Mouse (Mus musculus) kidney, embryonic 16.5 days (tissue): ENCODE data around the gene Gm9970. TPM values are rescaled to one million over a fixed set of nuclear protein-coding genes. Genes with fewer than 3 reads are reported as not detected.

Experiments
- ATAC-seq: fragments of 200-750 bp; cut with Nextera tagmentation; 2 replicates; pipeline ENCODE4 v1.8.0; 2017; ENCODE audit warnings: moderate TSS enrichment; ENCODE audit not compliant: low FRiP score, low TSS enrichment
- H3K27ac ChIP-seq: fragments of 300-500 bp; sonication (generic); 2 replicates; pipeline ENCODE4 v1.5.1; 2014; ENCODE audit warnings: low read length
- H3K27me3 ChIP-seq: fragments of 300-500 bp; sonication (generic); 2 replicates; pipeline ENCODE4 v1.6.1; 2014; ENCODE audit warnings: low read length, control low read depth, mixed read lengths; ENCODE audit not compliant: insufficient read depth
- H3K36me3 ChIP-seq: fragments of 300-500 bp; sonication (generic); 2 replicates; pipeline ENCODE4 v1.6.1; 2014; ENCODE audit warnings: low read length, control low read depth, mixed read lengths; ENCODE audit not compliant: insufficient read depth
- H3K4me1 ChIP-seq: fragments of 300-500 bp; sonication (generic); 2 replicates; pipeline ENCODE4 v1.6.1; 2014; ENCODE audit warnings: low read length, control low read depth, mixed read lengths; ENCODE audit not compliant: insufficient read depth
- H3K4me2 ChIP-seq: fragments of 300-500 bp; sonication (generic); replicated peaks from 2 replicates; pipeline ENCODE4 v1.6.1; 2014; ENCODE audit warnings: low read depth, low read length
- H3K4me3 ChIP-seq: fragments of 300-500 bp; sonication (generic); 2 replicates; pipeline ENCODE4 v1.5.1; 2014; ENCODE audit warnings: mild to moderate bottlenecking, low read length
- H3K9ac ChIP-seq: fragments of 300-500 bp; sonication (generic); replicated peaks from 2 replicates; pipeline ENCODE4 v1.6.1; 2014; ENCODE audit warnings: low read length
- H3K9me3 ChIP-seq: fragments of 300-500 bp; sonication (generic); 2 replicates; pipeline ENCODE4 v1.6.1; 2016; ENCODE audit warnings: low read length, control low read depth
- WGBS: fragments of 180-500 bp; shearing (Covaris S2); extraction: QIAGEN DNeasy Blood & Tissue Kit; methylation state at CpG from one replicate; pipeline ENCODE4 v1.1.7; 2014; 5-methylcytosine and 5-hydroxymethylcytosine counted together
- polyA plus RNA-seq: library from polyadenylated mRNA; unstranded; fragments of >200 nt; fragmentation: Nextera tagmentation; extraction: Ambion mirVana; gene quantifications from 2 replicates; pipeline ENCODE4 v1.2.1, GENCODE M21; 2015

The Gm9970 gene
- polyA plus RNA-seq, 1 experiment from 2014 or later = 0.52 TPM

DNA sequence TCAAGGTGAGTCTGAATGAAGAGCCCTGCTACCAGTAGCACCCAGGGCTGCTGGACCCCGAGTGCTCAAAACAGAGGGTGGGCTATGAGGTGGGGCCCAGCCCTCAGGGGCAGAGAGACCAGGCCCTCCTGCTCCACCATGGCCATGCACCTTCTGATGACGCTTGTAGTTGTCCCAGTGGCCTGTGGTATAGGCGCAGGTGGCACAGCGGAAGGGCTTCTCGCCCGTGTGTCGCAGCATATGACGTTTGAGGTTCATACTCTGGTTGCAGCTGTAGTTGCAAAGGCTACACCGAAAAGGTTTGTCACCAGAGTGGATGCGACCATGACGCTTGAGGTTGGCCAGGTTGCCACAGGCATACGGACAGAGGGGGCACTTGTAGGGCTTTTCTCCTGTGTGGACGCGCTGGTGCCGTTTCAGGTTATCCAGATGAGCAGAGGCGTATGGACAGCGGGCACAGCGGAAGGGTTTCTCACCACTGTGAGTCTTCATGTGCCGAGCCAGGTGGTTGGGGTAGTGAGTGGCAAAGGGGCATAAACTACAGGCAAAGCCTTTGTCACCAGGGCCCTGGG lies 41.6 kb downstream of the Gm9970 start:
- no peak for ATAC-seq
- peak overlapping the region; percentile 17; the same call in 1 of the 2 replicates for H3K9ac ChIP-seq
- no peak overlapping the region for H3K4me2 ChIP-seq
- H3K27me3 ChIP-seq = no peaks in the 10 kb centered on the region
- 93% methylated on average over 19 of the region's 19 CpGs for WGBS
- H3K9me3 ChIP-seq = peaks cover 6% of the 10 kb centered on the region
- H3K4me1 ChIP-seq = peaks cover 21% of the 10 kb centered on the region
- peaks cover 75% of the 10 kb centered on the region for H3K36me3 ChIP-seq
- no peak overlapping the region for H3K27ac ChIP-seq
- no peak overlapping the region for H3K4me3 ChIP-seq

DNA sequence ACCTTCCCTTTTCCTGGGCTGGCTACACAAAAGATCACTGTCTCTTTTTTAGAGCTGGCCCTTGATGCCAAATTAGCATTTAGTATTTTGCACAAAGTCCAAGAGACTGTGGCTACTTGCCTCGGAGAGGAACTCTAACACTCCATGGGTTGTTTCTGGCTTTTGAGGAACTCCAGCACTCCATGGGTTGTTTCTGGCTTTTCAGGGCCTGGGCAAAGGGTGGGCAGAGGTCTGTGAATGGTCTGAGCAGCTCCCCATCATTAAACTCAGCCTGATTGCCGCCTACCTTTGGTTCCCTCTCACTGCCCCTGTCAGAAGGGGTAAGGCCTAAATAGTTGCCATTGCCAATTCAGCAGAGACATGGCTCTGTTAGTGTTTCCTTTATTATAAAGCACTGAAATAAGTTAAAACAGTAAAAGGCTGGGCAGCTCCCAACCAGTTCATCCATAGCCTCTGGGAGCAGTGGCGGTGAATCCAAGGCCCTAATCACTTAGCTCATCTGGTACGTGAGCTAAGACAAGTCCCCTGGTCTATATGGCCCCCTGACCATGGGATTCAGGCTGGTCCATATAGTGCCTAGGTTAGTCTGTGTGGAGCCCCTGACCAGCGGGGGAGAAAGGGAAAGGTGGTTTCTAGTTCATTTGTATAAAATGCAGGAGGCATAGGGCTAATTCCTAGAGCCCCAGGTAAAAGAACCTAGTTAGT lies 42.3 kb downstream of the Gm9970 start:
- ATAC-seq = no peak
- peaks cover 27% of the 10 kb centered on the region for H3K4me1 ChIP-seq
- no peak overlapping the region for H3K4me2 ChIP-seq
- H3K27me3 ChIP-seq = no peaks in the 10 kb centered on the region
- WGBS = 81% methylated on average over 5 of the region's 5 CpGs
- no peak overlapping the region for H3K4me3 ChIP-seq
- peaks cover 6% of the 10 kb centered on the region for H3K9me3 ChIP-seq
- peaks cover 68% of the 10 kb centered on the region for H3K36me3 ChIP-seq
- no peak overlapping the region for H3K9ac ChIP-seq
- H3K27ac ChIP-seq = no peak overlapping the region

DNA sequence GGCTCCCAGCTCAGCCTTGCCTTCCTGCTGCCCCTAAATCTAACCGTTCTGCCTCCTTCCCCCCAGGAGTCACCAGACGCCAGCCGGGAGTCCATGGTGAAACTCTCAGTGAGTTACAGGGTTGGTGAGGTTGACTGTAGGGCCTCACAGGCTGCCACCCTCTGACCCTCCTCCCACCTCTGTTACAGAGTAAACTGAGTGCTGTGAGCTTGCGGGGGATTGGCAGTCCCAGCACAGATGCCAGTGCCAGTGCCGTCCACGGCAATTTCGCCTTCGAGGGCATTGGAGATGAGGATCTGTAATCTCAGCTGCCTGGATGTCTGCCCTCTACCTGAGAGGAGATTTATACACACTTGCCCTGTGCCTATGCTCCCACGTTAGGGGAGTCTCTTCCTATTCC lies 42.9 kb downstream of the Gm9970 start:
- no peak for ATAC-seq

DNA sequence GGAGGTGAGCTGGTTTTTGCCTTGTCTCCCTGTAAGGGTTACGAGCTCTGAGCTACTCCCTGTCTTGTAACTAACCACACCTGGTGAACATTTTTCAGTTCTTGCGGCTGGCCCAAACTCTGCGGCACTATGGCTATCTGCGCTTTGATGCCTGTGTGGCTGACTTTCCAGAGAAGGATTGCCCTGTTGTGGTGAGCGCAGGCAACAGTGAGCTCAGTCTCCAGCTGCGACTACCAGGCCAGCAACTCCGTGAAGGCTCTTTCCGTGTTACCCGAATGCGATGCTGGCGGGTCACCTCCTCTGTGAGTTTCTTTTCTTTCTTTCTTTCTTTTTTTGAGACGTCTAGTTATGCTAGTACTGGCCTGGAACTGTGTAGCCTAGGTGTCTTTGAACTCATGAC lies 44.0 kb downstream of the Gm9970 start:
- peaks cover 26% of the 10 kb centered on the region for H3K4me1 ChIP-seq
- H3K4me3 ChIP-seq = no peak overlapping the region
- H3K27me3 ChIP-seq = no peaks in the 10 kb centered on the region
- peaks cover 6% of the 10 kb centered on the region for H3K9me3 ChIP-seq
- ATAC-seq = no peak
- H3K27ac ChIP-seq = no peak overlapping the region
- peaks cover 56% of the 10 kb centered on the region for H3K36me3 ChIP-seq
- H3K4me2 ChIP-seq = no peak overlapping the region
- 94% methylated on average over 12 of the region's 12 CpGs for WGBS
- H3K9ac ChIP-seq = no peak overlapping the region

More for the DNA sequence above, 42.9 kb downstream of the Gm9970 start:
- no peak overlapping the region for H3K27ac ChIP-seq
- peaks cover 6% of the 10 kb centered on the region for H3K9me3 ChIP-seq
- 73% methylated on average over 9 of the region's 9 CpGs for WGBS
- no peak overlapping the region for H3K4me2 ChIP-seq
- H3K9ac ChIP-seq = no peak overlapping the region
- H3K4me1 ChIP-seq = peaks cover 29% of the 10 kb centered on the region
- no peak overlapping the region for H3K4me3 ChIP-seq
- peaks cover 63% of the 10 kb centered on the region for H3K36me3 ChIP-seq
- no peaks in the 10 kb centered on the region for H3K27me3 ChIP-seq

DNA sequence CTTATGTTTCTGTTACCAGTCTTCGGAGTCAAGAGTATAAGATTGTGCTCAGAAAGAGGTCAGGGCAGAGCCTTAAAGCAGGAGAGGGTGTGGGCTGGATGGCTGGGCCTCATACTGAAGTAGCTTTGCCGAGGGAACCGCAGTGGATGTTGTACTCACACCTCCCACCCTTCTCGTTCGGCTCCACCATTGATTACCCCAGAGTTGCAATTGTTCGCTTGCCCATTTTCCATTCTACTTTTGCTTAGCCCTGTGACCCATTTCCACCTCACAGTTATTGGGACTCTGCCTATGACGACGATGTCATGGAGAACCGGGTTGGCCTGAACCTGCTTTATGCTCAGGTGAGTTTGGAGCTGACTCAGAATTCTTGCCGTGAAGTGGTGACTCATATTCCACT lies 44.8 kb downstream of the Gm9970 start:
- WGBS = 90% methylated on average over 10 of the region's 10 CpGs
- no peak for ATAC-seq
- Histone ChIP-seq H3K4me3 (no peak overlapping the region), H3K27me3 (no peaks in the 10 kb centered on the region), H3K9me3 (peaks cover 6% of the 10 kb centered on the region), H3K36me3 (peaks cover 56% of the 10 kb centered on the region), H3K9ac (no peak overlapping the region), H3K4me1 (peaks cover 31% of the 10 kb centered on the region), H3K27ac (no peak overlapping the region), H3K4me2 (no peak overlapping the region)

DNA sequence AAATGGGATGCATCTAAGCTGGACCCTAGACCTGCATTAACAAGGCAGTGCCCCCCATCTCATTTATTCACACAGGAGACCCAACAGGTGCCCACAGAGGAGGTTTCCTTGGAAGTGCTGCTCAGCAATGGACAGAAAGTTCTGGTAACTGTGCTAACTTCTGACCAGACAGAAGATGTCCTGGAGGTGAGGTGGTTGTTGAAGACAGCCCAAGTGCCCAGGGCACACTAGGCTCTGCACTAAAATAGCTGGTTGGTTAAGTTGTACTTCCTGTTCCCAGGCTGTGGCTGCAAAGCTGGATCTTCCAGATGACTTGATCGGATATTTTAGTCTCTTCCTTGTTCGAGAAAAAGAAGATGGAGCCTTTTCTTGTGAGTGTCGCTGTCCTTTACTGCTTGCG lies 45.4 kb downstream of the Gm9970 start:
- WGBS = 91% methylated on average over 4 of the region's 4 CpGs

DNA sequence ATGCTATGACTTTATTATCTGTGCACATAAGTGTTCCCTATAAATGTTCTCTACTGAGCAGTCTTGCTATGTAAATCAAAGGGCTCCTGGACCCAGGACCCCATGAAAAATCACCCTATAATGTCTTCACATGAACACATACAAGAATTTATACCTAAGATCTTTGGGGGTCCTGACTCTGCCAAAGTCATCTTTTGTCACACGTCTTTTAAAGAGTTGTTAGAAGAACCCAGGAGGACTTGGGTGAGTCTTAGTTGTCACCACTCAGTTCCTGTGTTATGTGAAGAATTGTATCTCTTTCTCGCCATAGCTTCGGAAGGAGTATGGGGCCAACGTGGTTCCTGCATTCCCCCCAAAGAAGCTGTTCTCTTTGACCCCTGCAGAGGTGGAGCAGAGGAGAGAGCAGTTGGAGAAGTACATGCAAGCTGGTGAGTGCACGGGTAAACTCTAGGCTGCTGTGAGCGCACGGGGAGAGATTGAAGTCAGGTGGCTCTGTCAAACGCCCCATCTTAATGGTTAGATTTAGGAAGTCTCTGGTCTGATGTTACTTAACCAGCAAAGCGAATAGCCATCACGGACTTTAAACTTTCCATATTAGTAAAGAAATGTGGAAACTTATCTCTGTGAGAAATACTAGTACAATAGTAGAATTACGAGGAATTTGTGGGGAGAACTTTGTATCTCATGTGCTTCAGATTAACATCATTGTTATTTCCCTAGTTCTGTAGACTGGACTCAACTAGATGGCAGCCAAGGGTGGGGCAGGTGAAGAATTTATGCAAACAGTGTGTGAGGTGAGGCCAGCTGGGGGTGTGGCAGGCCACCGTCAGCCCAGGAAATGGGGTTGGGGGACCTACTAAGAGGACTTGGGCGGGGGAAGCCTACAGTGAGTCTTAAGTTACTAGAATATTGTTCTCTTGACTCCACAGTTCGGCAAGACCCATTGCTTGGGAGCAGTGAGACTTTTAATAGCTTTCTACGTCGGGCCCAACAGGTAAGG lies 46.2 kb downstream of the Gm9970 start:
- no peak overlapping the region for H3K27ac ChIP-seq
- peaks cover 62% of the 10 kb centered on the region for H3K36me3 ChIP-seq
- H3K9ac ChIP-seq = peak overlapping the region; percentile 84
- no peak for ATAC-seq
- H3K4me2 ChIP-seq = peak overlapping the region; percentile 80; the same call in 1 of the 2 replicates
- H3K4me1 ChIP-seq = peaks cover 18% of the 10 kb centered on the region
- 88% methylated on average over 16 of the region's 16 CpGs for WGBS
- peak overlapping the region; percentile 80 for H3K4me3 ChIP-seq
- no peaks in the 10 kb centered on the region for H3K27me3 ChIP-seq
- H3K9me3 ChIP-seq = no peaks in the 10 kb centered on the region

More for the DNA sequence above, 45.4 kb downstream of the Gm9970 start:
- ATAC-seq = no peak
- Histone ChIP-seq H3K27me3 (no peaks in the 10 kb centered on the region), H3K9me3 (peaks cover 6% of the 10 kb centered on the region), H3K4me2 (no peak overlapping the region), H3K4me1 (peaks cover 27% of the 10 kb centered on the region), H3K4me3 (no peak overlapping the region), H3K9ac (no peak overlapping the region), H3K36me3 (peaks cover 60% of the 10 kb centered on the region), H3K27ac (no peak overlapping the region)

DNA sequence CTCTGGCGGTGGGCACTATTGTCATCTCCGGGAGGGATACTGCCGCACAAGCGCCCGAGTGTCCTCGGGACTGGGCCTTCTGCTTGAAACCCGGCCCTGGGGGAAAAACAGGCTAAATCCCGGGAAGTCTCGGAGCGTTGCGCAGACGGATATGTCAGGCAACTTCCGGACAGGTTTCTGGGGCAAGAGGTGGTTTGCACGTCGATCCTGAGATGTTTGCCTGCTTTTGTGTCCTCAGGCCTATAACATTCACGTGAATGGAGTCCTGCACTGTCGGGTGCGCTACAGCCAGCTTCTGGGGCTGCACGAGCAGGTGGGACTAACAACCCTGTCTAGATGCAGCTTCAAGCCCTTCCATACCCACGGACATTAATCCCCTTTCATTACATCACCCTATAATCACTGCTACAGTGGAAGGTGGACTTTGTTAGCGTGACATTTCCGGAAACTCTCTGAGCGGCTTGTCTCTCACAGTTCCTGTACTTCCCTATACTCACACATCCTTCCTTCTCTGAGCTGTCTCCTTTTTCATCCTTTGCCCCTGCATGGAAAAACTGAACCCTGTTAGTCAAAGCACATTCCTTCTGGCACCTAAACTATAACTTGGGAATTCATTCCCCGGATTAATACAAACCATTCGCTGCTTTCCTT lies 47.3 kb downstream of the Gm9970 start:
- Histone ChIP-seq H3K27ac (peak overlapping the region; percentile 81), H3K9me3 (no peaks in the 10 kb centered on the region), H3K4me2 (peak overlapping the region; percentile 80), H3K4me3 (peak overlapping the region; percentile 80), H3K4me1 (peaks cover 17% of the 10 kb centered on the region), H3K27me3 (no peaks in the 10 kb centered on the region), H3K36me3 (peaks cover 58% of the 10 kb centered on the region), H3K9ac (peak overlapping the region; percentile 84)
- ATAC-seq = no peak
- 12% methylated on average over 25 of the region's 25 CpGs for WGBS

DNA sequence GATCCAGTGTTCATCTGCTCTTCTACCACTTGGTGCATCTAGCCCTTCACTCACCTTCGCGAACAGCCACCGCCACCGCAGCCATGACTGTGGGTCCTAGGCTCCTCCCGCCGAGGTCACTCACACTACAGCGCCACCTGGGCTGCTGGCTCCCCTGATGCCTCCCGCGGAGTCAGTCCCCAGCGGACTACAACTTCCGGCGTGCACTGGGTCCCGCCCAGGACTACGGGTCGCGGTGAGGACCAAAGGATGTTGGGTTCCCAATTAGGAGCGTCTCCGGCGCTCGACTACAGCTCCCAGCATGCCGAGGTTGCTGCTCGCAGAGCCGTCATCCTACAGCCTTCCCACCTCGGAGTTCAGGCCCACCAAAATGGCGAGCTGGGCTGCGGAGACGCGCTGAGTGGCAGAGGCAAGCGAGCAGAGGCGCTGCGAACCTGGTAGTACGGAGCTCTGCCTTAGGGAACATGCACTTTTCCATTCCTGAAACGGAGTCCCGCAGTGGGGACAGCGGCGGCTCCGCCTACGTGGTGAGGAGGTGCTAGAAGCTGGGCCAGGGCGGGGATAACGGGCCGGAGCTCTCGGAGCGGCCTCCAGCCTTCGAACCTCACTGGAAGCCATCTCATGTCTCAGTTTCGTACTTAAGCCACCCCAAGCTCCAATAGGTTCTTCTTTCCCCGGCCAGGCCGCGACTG lies 47.9 kb downstream of the Gm9970 start, which contains the start of the genes Snx17 and Eif2b4:
Snx17 (plus strand) TSS at position 289 of the 692 bp plus-strand sequence.
Eif2b4 (minus strand) TSS at position 492 of the 692 bp plus-strand sequence.
- H3K27me3 ChIP-seq = no peaks in the 10 kb centered on the region
- peaks cover 57% of the 10 kb centered on the region for H3K36me3 ChIP-seq
- H3K4me3 ChIP-seq = peak within 1 kb of the TSS; percentile 80
- no peaks in the 10 kb centered on the region for H3K9me3 ChIP-seq
- H3K27ac ChIP-seq = peak within 1 kb of the TSS; percentile 88
- peak within 1 kb of the TSS; percentile 86 for H3K9ac ChIP-seq
- under 1% methylated on average over 48 of the region's 48 CpGs for WGBS
- peak within 1 kb of the TSS; percentile 82 for H3K4me2 ChIP-seq
- peak; percentile 98 for ATAC-seq
- H3K4me1 ChIP-seq = peaks cover 17% of the 10 kb centered on the region
